Mouse (Mus musculus): ENCODE measurements around the gene Glo1. TPM values are rescaled to one million over a fixed set of nuclear protein-coding genes. Genes with fewer than 3 reads are reported as not detected.

The Glo1 gene
- polyA plus RNA-seq, 1 experiment from 2014 or later: 172 TPM

GRCm38 (mm10) chr17:30609305-30609979 is 17.2 kb downstream of the Glo1 start:
- Histone ChIP-seq H3K36me3 (ENCODE audit: control insufficient read depth, insufficient read depth, low read length) (no peaks in the 10 kb centered on the region), H3K9ac (ENCODE audit: low read depth, low read length) (no peak overlapping the region), H3K27ac (ENCODE audit: low read depth, low read length) (no peak overlapping the region), H3K27me3 (replicated peaks; ENCODE audit: control insufficient read depth, insufficient read depth, low read length) (no peaks in the 10 kb centered on the region), H3K4me1 (ENCODE audit: control insufficient read depth, insufficient read depth, low read depth, low read length) (peaks cover 14% of the 10 kb centered on the region), H3K4me3 (ENCODE audit: low read length) (no peak overlapping the region), H3K4me2 (ENCODE audit: low read length) (no peak overlapping the region), H3K9me3 (ENCODE audit: control insufficient read depth, low read length) (no peaks in the 10 kb centered on the region)
- ATAC-seq: no peak
- 86% methylated on average over 16 of the region's 16 CpGs for WGBS

- Histone ChIP-seq H3K9me3 (ENCODE audit: control insufficient read depth, low read length) (no peaks in the 10 kb centered on the region), H3K9ac (ENCODE audit: low read depth, low read length) (no peak overlapping the region), H3K4me1 (ENCODE audit: control insufficient read depth, insufficient read depth, low read depth, low read length) (peaks cover 14% of the 10 kb centered on the region), H3K4me2 (ENCODE audit: low read length) (no peak overlapping the region), H3K27me3 (replicated peaks; ENCODE audit: control insufficient read depth, insufficient read depth, low read length) (no peaks in the 10 kb centered on the region), H3K4me3 (ENCODE audit: low read length) (no peak overlapping the region), H3K27ac (ENCODE audit: low read depth, low read length) (peak overlapping the region; percentile 29; the same call in 1 of the 2 replicates), H3K36me3 (ENCODE audit: control insufficient read depth, insufficient read depth, low read length) (peaks cover 2% of the 10 kb centered on the region; the same call in 1 of the 2 replicates)
- no peak for ATAC-seq
- WGBS: 53% methylated on average over 8 of the region's 8 CpGs
Measured at GRCm38 (mm10) chr17:30607909-30608495, 18.7 kb downstream of the Glo1 start.

- WGBS: 93% methylated on average over 7 of the region's 7 CpGs
- Histone ChIP-seq H3K9ac (ENCODE audit: low read depth, low read length) (no peak overlapping the region), H3K4me1 (ENCODE audit: control insufficient read depth, insufficient read depth, low read depth, low read length) (peaks cover 14% of the 10 kb centered on the region), H3K36me3 (ENCODE audit: control insufficient read depth, insufficient read depth, low read length) (peaks cover 8% of the 10 kb centered on the region), H3K4me2 (ENCODE audit: low read length) (no peak overlapping the region), H3K9me3 (ENCODE audit: control insufficient read depth, low read length) (no peaks in the 10 kb centered on the region), H3K4me3 (ENCODE audit: low read length) (no peak overlapping the region), H3K27me3 (replicated peaks; ENCODE audit: control insufficient read depth, insufficient read depth, low read length) (no peaks in the 10 kb centered on the region), H3K27ac (ENCODE audit: low read depth, low read length) (no peak overlapping the region)
- ATAC-seq: no peak
Measured at GRCm38 (mm10) chr17:30607330-30607729, 19.3 kb downstream of the Glo1 start.

GRCm38 (mm10) chr17:30606634-30607081 is 20.0 kb downstream of the Glo1 start:
- WGBS: 86% methylated on average over 8 of the region's 8 CpGs
- H3K27ac ChIP-seq (ENCODE audit: low read depth, low read length): no peak overlapping the region

GRCm38 (mm10) chr17:30606206-30606605 is 20.5 kb downstream of the Glo1 start:
- no peak overlapping the region for H3K4me2 ChIP-seq (ENCODE audit: low read length)
- no peak overlapping the region for H3K27ac ChIP-seq (ENCODE audit: low read depth, low read length)
- WGBS: 87% methylated on average over 11 of the region's 11 CpGs
- peaks cover 9% of the 10 kb centered on the region for H3K36me3 ChIP-seq (ENCODE audit: control insufficient read depth, insufficient read depth, low read length)
- no peak overlapping the region for H3K4me3 ChIP-seq (ENCODE audit: low read length)
- H3K9ac ChIP-seq (ENCODE audit: low read depth, low read length): no peak overlapping the region
- H3K4me1 ChIP-seq (ENCODE audit: control insufficient read depth, insufficient read depth, low read depth, low read length): peaks cover 6% of the 10 kb centered on the region; the same call in 1 of the 2 replicates
- H3K27me3 ChIP-seq (replicated peaks; ENCODE audit: control insufficient read depth, insufficient read depth, low read length): no peaks in the 10 kb centered on the region
- H3K9me3 ChIP-seq (ENCODE audit: control insufficient read depth, low read length): no peaks in the 10 kb centered on the region
- ATAC-seq: no peak

More at GRCm38 (mm10) chr17:30606634-30607081, 20.0 kb downstream of the Glo1 start:
- ATAC-seq: no peak
- peaks cover 11% of the 10 kb centered on the region for H3K4me1 ChIP-seq (ENCODE audit: control insufficient read depth, insufficient read depth, low read depth, low read length)
- H3K4me3 ChIP-seq (ENCODE audit: low read length): no peak overlapping the region
- H3K9ac ChIP-seq (ENCODE audit: low read depth, low read length): no peak overlapping the region
- H3K27me3 ChIP-seq (replicated peaks; ENCODE audit: control insufficient read depth, insufficient read depth, low read length): no peaks in the 10 kb centered on the region
- H3K4me2 ChIP-seq (ENCODE audit: low read length): no peak overlapping the region
- H3K9me3 ChIP-seq (ENCODE audit: control insufficient read depth, low read length): no peaks in the 10 kb centered on the region
- H3K36me3 ChIP-seq (ENCODE audit: control insufficient read depth, insufficient read depth, low read length): peaks cover 9% of the 10 kb centered on the region

- no peak for ATAC-seq
- WGBS: 89% methylated on average over 5 of the region's 5 CpGs
- Histone ChIP-seq H3K27ac (ENCODE audit: low read depth, low read length) (no peak overlapping the region), H3K9ac (ENCODE audit: low read depth, low read length) (no peak overlapping the region), H3K27me3 (replicated peaks; ENCODE audit: control insufficient read depth, insufficient read depth, low read length) (no peaks in the 10 kb centered on the region), H3K9me3 (ENCODE audit: control insufficient read depth, low read length) (no peaks in the 10 kb centered on the region), H3K4me2 (ENCODE audit: low read length) (no peak overlapping the region), H3K4me3 (ENCODE audit: low read length) (no peak overlapping the region), H3K4me1 (ENCODE audit: control insufficient read depth, insufficient read depth, low read depth, low read length) (peaks cover 4% of the 10 kb centered on the region; the same call in 1 of the 2 replicates), H3K36me3 (ENCODE audit: control insufficient read depth, insufficient read depth, low read length) (peaks cover 9% of the 10 kb centered on the region)
Measured at GRCm38 (mm10) chr17:30605001-30605400, 21.7 kb downstream of the Glo1 start.

- no peak for ATAC-seq
- no peak overlapping the region for H3K4me2 ChIP-seq (ENCODE audit: low read length)
Measured at GRCm38 (mm10) chr17:30604296-30604695, 22.4 kb downstream of the Glo1 start.

GRCm38 (mm10) chr17:30602175-30602574 is 24.5 kb downstream of the Glo1 start:
- no peaks in the 10 kb centered on the region for H3K27me3 ChIP-seq (replicated peaks; ENCODE audit: control insufficient read depth, insufficient read depth, low read length)
- H3K4me3 ChIP-seq (ENCODE audit: low read length): no peak overlapping the region
- no peaks in the 10 kb centered on the region for H3K4me1 ChIP-seq (ENCODE audit: control insufficient read depth, insufficient read depth, low read depth, low read length)
- no peak for ATAC-seq
- H3K36me3 ChIP-seq (ENCODE audit: control insufficient read depth, insufficient read depth, low read length): peaks cover 13% of the 10 kb centered on the region
- H3K4me2 ChIP-seq (ENCODE audit: low read length): no peak overlapping the region
- H3K9ac ChIP-seq (ENCODE audit: low read depth, low read length): no peak overlapping the region
- WGBS: 96% methylated on average over 14 of the region's 14 CpGs
- no peak overlapping the region for H3K27ac ChIP-seq (ENCODE audit: low read depth, low read length)
- no peaks in the 10 kb centered on the region for H3K9me3 ChIP-seq (ENCODE audit: control insufficient read depth, low read length)

More at GRCm38 (mm10) chr17:30604296-30604695, 22.4 kb downstream of the Glo1 start:
- H3K27ac ChIP-seq (ENCODE audit: low read depth, low read length): no peak overlapping the region
- H3K4me1 ChIP-seq (ENCODE audit: control insufficient read depth, insufficient read depth, low read depth, low read length): peaks cover 4% of the 10 kb centered on the region; the same call in 1 of the 2 replicates
- H3K36me3 ChIP-seq (ENCODE audit: control insufficient read depth, insufficient read depth, low read length): peaks cover 9% of the 10 kb centered on the region
- H3K9me3 ChIP-seq (ENCODE audit: control insufficient read depth, low read length): no peaks in the 10 kb centered on the region
- H3K9ac ChIP-seq (ENCODE audit: low read depth, low read length): no peak overlapping the region
- H3K4me3 ChIP-seq (ENCODE audit: low read length): no peak overlapping the region
- 90% methylated on average over 6 of the region's 6 CpGs for whole genome bisulfite sequencing
- H3K27me3 ChIP-seq (replicated peaks; ENCODE audit: control insufficient read depth, insufficient read depth, low read length): no peaks in the 10 kb centered on the region

GRCm38 (mm10) chr17:30598300-30598699 is 28.4 kb downstream of the Glo1 start:
- H3K4me3 ChIP-seq (ENCODE audit: low read length): no peak overlapping the region
- H3K9me3 ChIP-seq (ENCODE audit: control insufficient read depth, low read length): peaks cover 3% of the 10 kb centered on the region; the same call in 1 of the 2 replicates
- WGBS: 84% methylated on average over 5 of the region's 5 CpGs
- ATAC-seq: no peak
- H3K36me3 ChIP-seq (ENCODE audit: control insufficient read depth, insufficient read depth, low read length): peaks cover 16% of the 10 kb centered on the region
- H3K9ac ChIP-seq (ENCODE audit: low read depth, low read length): no peak overlapping the region
- no peaks in the 10 kb centered on the region for H3K4me1 ChIP-seq (ENCODE audit: control insufficient read depth, insufficient read depth, low read depth, low read length)
- H3K27ac ChIP-seq (ENCODE audit: low read depth, low read length): no peak overlapping the region
- no peaks in the 10 kb centered on the region for H3K27me3 ChIP-seq (replicated peaks; ENCODE audit: control insufficient read depth, insufficient read depth, low read length)
- no peak overlapping the region for H3K4me2 ChIP-seq (ENCODE audit: low read length)
